Mouse (Mus musculus): ENCODE data around the gene Rassf1. TPM values are rescaled to one million over a fixed set of nuclear protein-coding genes. Genes with fewer than 3 reads are reported as not detected.
"Not testable (repeated sequence)": the region's sequence is repeated elsewhere in the genome, so short reads cannot be mapped to it uniquely, and the experiment has no call there.

Rassf1 gene
- polyA plus RNA-seq, 1 experiment from 2014 or later: 39.3 TPM

DNA sequence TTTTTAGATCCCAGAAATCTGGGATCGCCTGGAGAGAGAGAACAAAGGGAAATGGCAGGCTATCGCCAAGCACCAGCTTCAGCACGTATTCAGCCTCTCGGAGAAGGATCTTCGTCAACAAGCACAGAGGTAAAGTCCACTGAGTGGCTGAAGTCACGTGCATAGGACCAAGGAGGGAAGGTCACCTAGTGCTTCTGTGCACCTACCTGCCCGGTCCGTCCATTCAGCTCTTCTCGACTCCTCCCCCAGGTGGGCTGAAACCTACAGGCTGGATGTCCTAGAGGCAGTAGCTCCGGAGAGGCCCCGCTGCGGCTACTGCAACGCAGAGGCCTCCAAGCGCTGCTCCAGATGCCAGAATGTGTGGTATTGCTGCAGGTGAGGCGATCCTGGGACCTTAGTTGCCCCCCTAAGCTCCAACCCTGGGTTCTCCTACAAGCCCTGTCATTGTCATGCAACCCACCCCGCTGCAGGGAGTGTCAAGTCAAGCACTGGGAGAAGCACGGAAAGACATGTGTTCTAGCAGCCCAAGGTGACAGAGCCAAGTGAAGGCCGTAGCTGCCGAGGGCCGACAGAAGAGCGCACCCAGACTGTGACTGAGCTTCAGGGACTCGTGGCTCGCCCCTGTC, 751 bp upstream of the Rassf1 start:
- peaks cover 54% of the 10 kb centered on the region for H3K27me3 ChIP-seq
- peak overlapping the region; percentile 74 for H3K4me2 ChIP-seq
- peaks cover 64% of the 10 kb centered on the region for H3K4me1 ChIP-seq
- 27% methylated on average over 23 of the region's 23 CpGs for WGBS
- H3K9ac ChIP-seq: peak overlapping the region; percentile 65; the same call in 1 of the 2 replicates
- no peak overlapping the region for H3K4me3 ChIP-seq
- no peak overlapping the region for H3K27ac ChIP-seq
- H3K9me3 ChIP-seq (replicated peaks): no peaks in the 10 kb centered on the region
- no peak for ATAC-seq
- no peaks in the 10 kb centered on the region for H3K36me3 ChIP-seq (ENCODE audit: poor library complexity, severe bottlenecking)

DNA sequence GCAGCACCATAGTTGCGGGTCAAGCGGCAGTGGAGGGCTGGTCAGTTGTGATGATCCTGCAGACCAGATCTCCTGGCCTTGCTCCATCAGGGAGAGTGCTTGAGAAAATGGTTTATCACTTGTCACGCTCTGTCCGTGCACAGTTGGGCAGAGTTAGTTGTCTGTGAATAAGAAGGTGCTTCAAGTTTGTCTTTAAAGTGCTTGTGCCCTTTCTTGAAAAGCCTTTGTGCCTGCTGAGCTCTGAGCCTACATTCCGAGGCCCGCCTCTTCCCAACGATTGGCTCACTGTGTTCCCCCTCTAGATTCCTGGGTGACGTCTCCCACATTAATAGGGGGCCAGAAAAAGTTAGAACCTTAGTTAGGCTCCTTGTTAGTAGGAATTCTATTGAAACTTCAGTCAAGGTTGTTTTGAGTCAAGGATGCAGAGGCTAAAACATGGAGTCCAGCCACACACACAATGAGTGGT, 568 bp downstream of the Rassf1 start:
- H3K4me1 ChIP-seq: peaks cover 63% of the 10 kb centered on the region
- H3K4me3 ChIP-seq: peak overlapping the region; percentile 40
- 4% methylated on average over 8 of the region's 8 CpGs for WGBS
- H3K4me2 ChIP-seq: peak overlapping the region; percentile 74
- H3K27me3 ChIP-seq: peaks cover 54% of the 10 kb centered on the region
- H3K9me3 ChIP-seq (replicated peaks): no peaks in the 10 kb centered on the region
- peak overlapping the region; percentile 65 for H3K9ac ChIP-seq
- no peak overlapping the region for H3K27ac ChIP-seq
- H3K36me3 ChIP-seq (ENCODE audit: poor library complexity, severe bottlenecking): peaks cover under 1% of the 10 kb centered on the region; the same call in 1 of the 2 replicates
- ATAC-seq: no peak

GRCm38 (mm10) chr9:107552690-107553393, 1.5 kb downstream of the Rassf1 start:
- Histone ChIP-seq H3K4me2 (peak overlapping the region; percentile 75), H3K4me1 (peaks cover 54% of the 10 kb centered on the region), H3K4me3 (0 out of 2 replicates have a peak overlapping the region, but pooled peaks have one; percentile 74), H3K27ac (no peak overlapping the region), H3K9ac (no peak overlapping the region; the same call in 1 of the 2 replicates), H3K9me3 (replicated peaks) (no peaks in the 10 kb centered on the region), H3K36me3 (ENCODE audit: poor library complexity, severe bottlenecking) (peaks cover 10% of the 10 kb centered on the region), H3K27me3 (peaks cover 52% of the 10 kb centered on the region)
- ATAC-seq: no peak
- 82% methylated on average over 5 of the region's 5 CpGs for WGBS

- Histone ChIP-seq H3K27me3 (peaks cover 44% of the 10 kb centered on the region), H3K9me3 (replicated peaks) (no peaks in the 10 kb centered on the region), H3K27ac (peak overlapping the region; percentile 83), H3K4me2 (peak overlapping the region; percentile 75), H3K4me1 (peaks cover 54% of the 10 kb centered on the region), H3K4me3 (peak overlapping the region; percentile 74), H3K36me3 (ENCODE audit: poor library complexity, severe bottlenecking) (peaks cover 19% of the 10 kb centered on the region), H3K9ac (peak overlapping the region; percentile 90)
- 4% methylated on average over 36 of the region's 37 CpGs for WGBS
- peak; percentile 77 for ATAC-seq
Observed at GRCm38 (mm10) chr9:107553541-107554318, 2.4 kb downstream of the Rassf1 start.

GRCm38 (mm10) chr9:107554319-107554825, 3.0 kb downstream of the Rassf1 start:
- Histone ChIP-seq H3K9me3 (replicated peaks) (no peaks in the 10 kb centered on the region), H3K9ac (peak overlapping the region; percentile 90), H3K4me3 (peak overlapping the region; percentile 74), H3K4me1 (peaks cover 54% of the 10 kb centered on the region), H3K27ac (peak overlapping the region; percentile 83), H3K4me2 (peak overlapping the region; percentile 75), H3K27me3 (peaks cover 38% of the 10 kb centered on the region), H3K36me3 (ENCODE audit: poor library complexity, severe bottlenecking) (peaks cover 25% of the 10 kb centered on the region)
- 0% methylated on average over 53 of the region's 53 CpGs for WGBS
- ATAC-seq: peak; percentile 94

GRCm38 (mm10) chr9:107555031-107555457, 3.7 kb downstream of the Rassf1 start:
- Histone ChIP-seq H3K4me3 (peak overlapping the region; percentile 74), H3K27ac (peak overlapping the region; percentile 83), H3K4me2 (peak overlapping the region; percentile 75), H3K36me3 (ENCODE audit: poor library complexity, severe bottlenecking) (peaks cover 32% of the 10 kb centered on the region), H3K27me3 (peaks cover 31% of the 10 kb centered on the region), H3K4me1 (peaks cover 54% of the 10 kb centered on the region), H3K9ac (peak overlapping the region; percentile 90), H3K9me3 (replicated peaks) (no peaks in the 10 kb centered on the region)
- peak; percentile 34; the same call in 1 of the 2 replicates for ATAC-seq
- under 1% methylated on average over 23 of the region's 23 CpGs for WGBS

DNA sequence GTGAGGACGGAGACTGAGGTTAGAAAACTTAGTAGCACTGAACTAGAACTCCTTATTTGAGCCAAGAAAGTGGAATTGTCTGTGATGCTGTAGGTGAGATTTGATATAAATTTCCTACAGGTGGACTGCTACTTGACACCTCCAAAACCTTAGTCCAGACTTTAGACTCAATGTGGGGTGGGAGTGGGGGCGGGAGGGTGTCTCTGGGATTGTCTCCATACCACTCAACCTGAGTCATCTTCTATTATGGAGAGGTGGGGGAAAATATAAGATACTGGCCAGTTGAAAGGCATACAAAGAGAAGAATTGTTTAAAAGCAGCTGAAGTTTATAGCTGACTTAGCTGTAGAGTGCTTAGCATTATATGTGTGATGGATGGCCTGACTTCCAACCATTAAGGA, 4.3 kb downstream of the Rassf1 start:
- Histone ChIP-seq H3K4me1 (peaks cover 52% of the 10 kb centered on the region), H3K4me2 (peak overlapping the region; percentile 75), H3K9me3 (replicated peaks) (no peaks in the 10 kb centered on the region), H3K4me3 (peak overlapping the region; percentile 74), H3K36me3 (ENCODE audit: poor library complexity, severe bottlenecking) (peaks cover 38% of the 10 kb centered on the region), H3K27ac (no peak overlapping the region), H3K27me3 (peaks cover 25% of the 10 kb centered on the region), H3K9ac (peak overlapping the region; percentile 90)
- WGBS: 48% methylated on average over 2 of the region's 2 CpGs
- ATAC-seq: no peak

DNA sequence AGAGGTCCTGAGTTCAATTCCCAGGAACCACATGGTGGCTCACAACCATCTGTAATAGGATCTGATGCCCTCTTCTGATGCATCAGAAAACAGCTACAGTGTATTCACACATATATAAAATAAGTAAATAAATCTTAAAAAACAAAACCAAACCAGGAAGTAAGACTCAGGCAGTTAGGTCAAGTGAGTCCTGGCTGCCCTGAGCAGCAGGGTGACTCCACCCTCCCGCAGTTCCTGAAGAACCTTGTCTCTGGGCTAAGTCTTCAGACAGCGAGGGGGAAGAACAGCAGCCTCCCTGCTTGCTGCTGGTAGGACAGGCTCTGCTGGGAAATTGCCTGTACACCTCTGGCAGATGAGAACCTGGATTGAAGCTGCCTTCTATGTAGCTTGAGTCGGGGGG, 5.0 kb downstream of the Rassf1 start:
- H3K27ac ChIP-seq: no peak overlapping the region
- WGBS: 82% methylated on average over 3 of the region's 3 CpGs
- H3K27me3 ChIP-seq: peaks cover 18% of the 10 kb centered on the region
- H3K4me2 ChIP-seq: peak overlapping the region; percentile 75
- H3K36me3 ChIP-seq (ENCODE audit: poor library complexity, severe bottlenecking): peaks cover 45% of the 10 kb centered on the region
- ATAC-seq: no peak
- H3K4me1 ChIP-seq: peaks cover 46% of the 10 kb centered on the region
- peak overlapping the region; percentile 74 for H3K4me3 ChIP-seq
- peak overlapping the region; percentile 26; the same call in 1 of the 2 replicates for H3K9ac ChIP-seq
- H3K9me3 ChIP-seq (replicated peaks): no peaks in the 10 kb centered on the region

GRCm38 (mm10) chr9:107563029-107563581, 11.8 kb downstream of the Rassf1 start, which contains the start of gene Tusc2:
Gene Tusc2 (plus strand): TSS chr9:107563255.
- H3K9ac ChIP-seq: peak within 1 kb of the TSS; percentile 95
- peaks cover 40% of the 10 kb centered on the region for H3K4me1 ChIP-seq
- peak within 1 kb of the TSS; percentile 90 for H3K4me2 ChIP-seq
- WGBS: under 1% methylated on average over 38 of the region's 46 CpGs
- no peaks in the 10 kb centered on the region for H3K9me3 ChIP-seq (replicated peaks)
- peak within 1 kb of the TSS; percentile 51; the same call in 1 of the 2 replicates for H3K27ac ChIP-seq
- ATAC-seq: peak; percentile 97
- peaks cover 62% of the 10 kb centered on the region for H3K36me3 ChIP-seq (ENCODE audit: poor library complexity, severe bottlenecking)
- peak within 1 kb of the TSS; percentile 95 for H3K4me3 ChIP-seq
- H3K27me3 ChIP-seq: no peaks in the 10 kb centered on the region

- H3K4me1 ChIP-seq: peaks cover 54% of the 10 kb centered on the region
- not testable (repeated sequence) for H3K4me2 ChIP-seq; ATAC-seq; H3K27me3 ChIP-seq; H3K4me3 ChIP-seq; H3K9me3 ChIP-seq (replicated peaks); H3K9ac ChIP-seq; H3K27ac ChIP-seq
- WGBS: 50% methylated on average over 5 of the region's 5 CpGs
- peaks cover 42% of the 10 kb centered on the region for H3K36me3 ChIP-seq (ENCODE audit: poor library complexity, severe bottlenecking)
Observed at GRCm38 (mm10) chr9:107565556-107565955, 14.2 kb downstream of the Rassf1 start.

- Histone ChIP-seq H3K36me3 (ENCODE audit: poor library complexity, severe bottlenecking) (peaks cover 42% of the 10 kb centered on the region), H3K9me3 (replicated peaks) (no peaks in the 10 kb centered on the region), H3K27me3 (no peaks in the 10 kb centered on the region), H3K4me1 (peaks cover 60% of the 10 kb centered on the region), H3K27ac (peak overlapping the region; percentile 54; the same call in 1 of the 2 replicates), H3K4me2 (0 out of 2 replicates have a peak overlapping the region, but pooled peaks have one; percentile 10), H3K4me3 (peak overlapping the region; percentile 1; the same call in 1 of the 2 replicates), H3K9ac (no peak overlapping the region)
- WGBS: 55% methylated on average over 15 of the region's 15 CpGs
- ATAC-seq: no peak
Observed at GRCm38 (mm10) chr9:107566041-107566709, 14.8 kb downstream of the Rassf1 start.

All from forebrain, embryonic 13.5 days (tissue).